Mouse (Mus musculus): ENCODE data around the gene Tbc1d10c.

Gene Tbc1d10c

GRCm38 (mm10) chr19:4190831-4191334 lies at the start of gene Tbc1d10c:
Gene Tbc1d10c, minus strand, starts transcription at chr19:4191284.
- DNase-seq: no peak

DNA sequence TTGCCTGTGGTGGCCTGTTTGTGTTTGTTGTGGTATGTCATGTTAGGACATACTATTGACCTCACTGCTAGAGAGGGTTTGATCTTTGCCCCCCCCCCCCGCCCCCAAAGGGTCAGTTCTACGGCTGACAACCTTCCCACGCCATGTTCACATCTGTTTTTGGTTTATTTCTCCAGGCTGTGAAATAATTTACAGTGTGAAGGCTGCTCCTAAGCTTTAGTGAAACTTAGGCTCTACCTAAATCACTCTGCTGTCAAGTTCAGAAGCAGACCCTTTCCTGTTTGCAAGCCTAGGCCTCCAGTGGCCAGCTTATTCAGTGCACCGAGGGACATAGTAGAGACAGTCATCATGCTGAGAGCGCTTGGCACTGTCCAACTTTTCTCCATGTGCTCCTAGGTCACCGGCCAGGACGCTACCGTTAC lies 49.2 kb upstream of the Tbc1d10c start:
- no peak for DNase-seq

DNA sequence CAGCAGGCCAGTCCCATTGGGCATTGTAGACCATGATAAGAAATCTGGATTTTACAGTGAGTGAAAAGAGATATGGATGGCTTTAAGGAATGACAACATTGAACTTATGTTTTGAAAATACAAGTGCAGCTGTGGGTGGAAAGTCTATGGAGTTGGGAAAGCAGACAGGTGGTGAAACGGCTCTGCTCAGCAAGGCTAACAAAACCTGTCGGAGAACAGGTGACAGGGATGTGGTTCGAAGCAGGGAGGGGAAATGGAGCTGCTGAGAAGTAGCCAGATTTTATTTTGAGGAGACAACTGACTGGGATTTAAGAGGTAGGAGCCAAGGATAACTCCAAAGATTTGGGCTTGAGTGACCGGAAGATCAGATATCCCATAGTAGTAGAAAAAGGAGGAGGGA lies 43.5 kb upstream of the Tbc1d10c start:
- no peak for DNase-seq

- no peak for DNase-seq
These were observed 41.6 kb upstream of the Tbc1d10c start for GRCm38 (mm10) chr19:4232651-4233050.

DNA sequence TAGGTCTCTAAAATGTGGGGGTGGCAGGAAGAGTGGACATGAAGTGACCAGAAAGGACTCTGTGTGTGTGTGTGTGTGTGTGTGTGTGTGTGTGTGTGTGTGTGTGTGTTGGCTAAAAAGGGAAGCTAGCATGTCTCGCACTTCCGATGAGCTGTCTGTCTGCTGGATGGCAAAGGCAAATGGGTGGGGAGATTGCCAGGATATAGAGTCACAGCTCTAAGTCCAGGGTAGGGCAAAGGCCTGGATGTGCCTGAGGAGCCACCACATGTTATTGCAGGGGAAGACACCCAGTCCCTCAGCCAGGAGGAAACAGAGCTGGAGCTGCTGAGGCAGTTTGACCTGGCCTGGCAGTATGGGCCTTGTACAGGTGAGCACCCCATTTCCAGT lies 41.1 kb upstream of the Tbc1d10c start:
- no peak for DNase-seq

DNA sequence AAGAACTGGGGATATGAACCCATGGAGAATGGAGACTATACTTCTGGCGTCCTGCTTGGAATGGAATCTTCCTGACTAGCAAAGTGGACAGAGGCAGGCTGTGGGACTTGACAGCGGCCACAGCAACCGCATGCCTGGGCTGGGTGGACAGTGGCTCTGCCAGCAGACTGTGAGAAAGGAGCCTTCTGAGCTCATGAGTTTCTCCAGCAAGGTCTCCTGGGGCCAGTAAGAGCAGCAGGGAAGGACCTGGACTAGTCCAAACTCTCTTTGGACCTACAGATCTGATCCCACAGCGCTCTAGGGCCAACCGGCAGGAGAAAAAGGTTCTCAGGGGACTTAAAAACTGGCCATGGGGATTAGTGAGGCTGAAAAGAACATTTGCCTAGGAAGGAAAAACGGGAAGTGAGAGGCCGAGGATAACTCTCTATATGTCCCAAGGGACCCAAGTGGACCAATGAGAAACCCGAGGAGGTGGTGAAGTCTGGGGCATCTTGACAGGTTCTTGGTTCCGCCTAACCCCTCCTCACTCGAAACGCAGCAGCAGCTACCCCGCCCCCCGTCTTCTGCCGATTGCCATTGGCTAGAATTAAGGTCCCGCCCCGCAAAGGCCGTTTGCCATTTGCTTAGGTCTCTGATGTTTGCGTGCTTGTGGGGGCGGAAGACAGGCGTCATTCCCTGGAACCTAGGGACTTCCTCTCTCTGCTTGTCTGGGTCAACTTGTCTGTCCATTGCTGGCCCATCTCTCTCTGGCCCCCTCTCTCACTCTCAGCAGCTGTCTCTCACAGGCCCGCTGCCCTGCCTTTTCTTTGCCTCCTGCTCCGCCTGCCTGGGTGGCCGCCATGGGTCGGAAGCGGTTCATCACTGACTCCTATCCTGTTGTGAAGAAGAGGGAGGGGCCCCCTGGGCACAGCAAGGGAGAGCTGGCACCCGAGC lies 40.4 kb upstream of the Tbc1d10c start, which contains the start of gene Pold4:
TSS of gene Pold4 (plus strand) at position 647 of the 933 bp plus-strand sequence.
- peak; percentile 98 for DNase-seq

- peak; percentile 18 for DNase-seq
These were observed 39.3 kb upstream of the Tbc1d10c start for GRCm38 (mm10) chr19:4230415-4230814.

- DNase-seq: peak; percentile 8
These were observed 38.5 kb upstream of the Tbc1d10c start for GRCm38 (mm10) chr19:4229451-4230076.

- no peak for DNase-seq
These were observed 37.8 kb upstream of the Tbc1d10c start for GRCm38 (mm10) chr19:4228891-4229290.

DNA sequence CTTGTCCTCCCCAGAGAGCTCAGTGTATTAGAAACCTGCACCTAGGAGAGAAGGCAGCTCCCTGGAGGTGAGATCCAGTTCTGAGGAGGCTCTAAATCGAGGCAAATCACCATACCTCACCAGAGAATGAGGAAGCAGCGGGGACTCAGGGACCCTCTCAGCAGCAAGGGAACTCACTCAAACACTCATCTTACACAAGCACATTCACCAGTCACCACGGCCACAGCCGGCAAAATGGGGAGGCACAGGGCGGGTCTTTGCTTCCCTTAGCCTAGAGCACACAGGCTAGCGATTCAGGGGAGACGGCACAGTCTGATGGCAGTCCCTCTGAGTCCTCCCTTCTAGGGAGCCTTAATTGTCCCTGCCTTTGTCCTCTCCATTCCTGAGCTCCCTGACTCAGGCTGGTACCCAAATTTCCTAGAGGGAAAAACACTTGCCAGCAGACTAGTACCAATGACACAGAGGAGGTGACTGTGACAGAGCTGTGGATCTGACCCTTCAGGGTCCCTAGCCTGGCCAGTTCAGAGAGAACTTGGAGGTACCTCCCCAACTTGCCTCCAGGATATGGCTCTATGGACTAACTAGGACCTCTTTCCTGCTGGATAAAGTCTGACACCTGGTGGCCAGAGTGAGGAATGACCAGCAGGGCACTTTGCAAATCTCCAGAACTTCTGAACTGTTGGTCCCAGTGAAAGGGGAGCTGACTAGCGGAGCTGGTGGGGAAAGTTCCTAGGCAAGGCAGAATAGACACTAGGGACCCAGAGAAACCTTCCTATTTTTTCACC lies 37.0 kb upstream of the Tbc1d10c start:
- peak; percentile 80 for DNase-seq

DNA sequence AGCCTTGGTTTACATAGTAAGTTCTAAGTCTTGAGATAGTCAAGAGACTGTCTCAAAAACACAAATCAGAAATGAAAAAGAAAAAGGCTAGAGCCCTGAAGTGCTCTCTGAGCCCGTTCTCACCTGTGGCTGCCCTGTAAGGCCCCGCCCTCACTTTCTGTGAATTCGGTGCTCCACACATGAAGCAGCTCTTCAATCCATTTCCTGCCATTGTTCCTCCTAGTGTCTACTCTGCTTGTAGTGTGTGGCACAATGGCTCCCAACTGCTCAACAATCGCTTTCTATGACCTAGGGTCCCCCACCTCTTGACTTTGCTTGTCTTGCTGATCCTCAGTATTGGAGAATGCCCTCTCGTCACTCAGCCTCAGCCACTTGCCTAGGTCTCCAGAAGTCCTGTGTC lies 36.4 kb upstream of the Tbc1d10c start:
- DNase-seq: no peak

- DNase-seq: no peak
These were observed 35.7 kb upstream of the Tbc1d10c start for GRCm38 (mm10) chr19:4226779-4227178.

- peak; percentile 64 for DNase-seq
These were observed 31.1 kb upstream of the Tbc1d10c start for GRCm38 (mm10) chr19:4222165-4222564.

- DNase-seq: peak; percentile 31
These were observed 30.1 kb upstream of the Tbc1d10c start for GRCm38 (mm10) chr19:4220957-4221743.

DNA sequence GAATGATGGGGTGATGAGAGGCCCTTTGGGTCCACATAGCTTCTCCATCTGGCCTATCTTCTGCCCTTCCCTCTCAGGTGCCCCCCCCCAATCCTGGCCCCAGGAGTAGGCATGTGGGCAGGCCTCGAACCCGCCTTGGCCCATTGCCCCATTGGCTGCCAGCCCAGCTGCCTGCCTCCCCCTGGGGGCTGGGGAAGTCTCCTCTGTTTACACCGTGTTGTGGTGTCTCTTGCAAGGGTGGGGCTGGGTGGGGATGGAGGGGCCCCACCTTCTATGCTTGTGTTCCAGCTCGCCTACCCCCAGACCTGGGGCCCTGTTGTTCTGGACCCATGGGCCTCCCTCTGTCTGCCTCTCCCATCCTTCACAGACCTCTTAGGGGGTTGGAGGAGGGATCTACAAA lies 29.3 kb upstream of the Tbc1d10c start:
- peak; percentile 24 for DNase-seq

GRCm38 (mm10) chr19:4219943-4220342 lies 28.9 kb upstream of the Tbc1d10c start:
- no peak for DNase-seq

DNA sequence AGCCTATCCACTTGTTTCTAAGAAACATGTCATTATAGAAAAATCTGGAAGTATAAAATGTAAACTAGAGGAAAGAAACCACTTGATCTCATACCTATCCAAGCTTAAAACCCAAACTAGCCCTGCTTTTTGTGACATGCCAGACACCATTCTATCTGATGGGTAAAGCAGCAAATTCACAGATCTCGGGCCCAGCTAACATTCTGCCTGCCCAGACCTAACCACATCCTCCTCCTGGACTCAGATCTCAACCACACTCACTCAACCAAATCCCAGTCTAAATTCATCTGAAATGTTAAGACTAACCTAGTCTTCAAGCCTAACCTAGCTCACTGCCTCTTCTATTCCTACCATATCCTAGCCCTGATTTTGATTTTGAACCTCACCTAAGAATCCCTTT lies 27.7 kb upstream of the Tbc1d10c start:
- no peak for DNase-seq

DNA sequence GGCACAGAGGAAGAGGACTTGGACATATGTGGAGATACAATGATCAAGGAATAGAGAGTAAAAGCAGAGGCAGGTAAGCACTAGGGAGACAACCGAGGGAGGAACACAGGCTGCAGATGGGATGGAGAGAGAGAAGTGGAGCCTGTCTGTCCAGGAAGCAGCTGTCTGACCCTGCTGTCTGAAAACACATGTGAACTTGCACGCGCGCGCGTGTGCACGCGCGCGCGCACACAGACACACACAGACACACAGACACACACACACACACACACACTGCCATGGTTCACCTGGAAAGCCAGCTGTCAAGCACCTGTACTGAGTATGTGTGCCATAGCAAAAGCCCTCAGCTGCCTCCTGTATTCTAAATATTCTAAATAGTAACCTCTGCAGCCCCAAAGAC lies 27.2 kb upstream of the Tbc1d10c start:
- DNase-seq: no peak

DNA sequence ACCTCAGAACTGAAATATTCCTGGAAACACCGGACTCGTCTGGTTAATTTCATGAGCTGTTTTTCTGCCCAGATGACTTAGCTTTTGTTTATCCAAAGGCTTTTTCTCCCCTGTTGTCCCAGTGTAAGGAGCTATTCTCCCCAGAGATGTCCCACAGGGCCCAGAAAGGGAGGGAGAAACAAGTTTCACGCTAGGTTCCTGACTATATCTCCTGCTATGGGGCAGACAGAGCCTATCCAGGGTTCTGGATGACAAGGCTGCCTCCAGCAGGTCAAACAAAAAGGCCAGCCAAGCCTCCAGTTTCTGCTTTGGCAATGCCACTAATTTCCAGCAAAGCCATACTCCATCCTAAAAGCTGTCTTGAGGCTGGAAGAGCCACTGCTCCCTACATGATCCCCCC lies 26.8 kb upstream of the Tbc1d10c start:
- no peak for DNase-seq

- DNase-seq: no peak
These were observed 26.1 kb upstream of the Tbc1d10c start for GRCm38 (mm10) chr19:4217140-4217539.

DNA sequence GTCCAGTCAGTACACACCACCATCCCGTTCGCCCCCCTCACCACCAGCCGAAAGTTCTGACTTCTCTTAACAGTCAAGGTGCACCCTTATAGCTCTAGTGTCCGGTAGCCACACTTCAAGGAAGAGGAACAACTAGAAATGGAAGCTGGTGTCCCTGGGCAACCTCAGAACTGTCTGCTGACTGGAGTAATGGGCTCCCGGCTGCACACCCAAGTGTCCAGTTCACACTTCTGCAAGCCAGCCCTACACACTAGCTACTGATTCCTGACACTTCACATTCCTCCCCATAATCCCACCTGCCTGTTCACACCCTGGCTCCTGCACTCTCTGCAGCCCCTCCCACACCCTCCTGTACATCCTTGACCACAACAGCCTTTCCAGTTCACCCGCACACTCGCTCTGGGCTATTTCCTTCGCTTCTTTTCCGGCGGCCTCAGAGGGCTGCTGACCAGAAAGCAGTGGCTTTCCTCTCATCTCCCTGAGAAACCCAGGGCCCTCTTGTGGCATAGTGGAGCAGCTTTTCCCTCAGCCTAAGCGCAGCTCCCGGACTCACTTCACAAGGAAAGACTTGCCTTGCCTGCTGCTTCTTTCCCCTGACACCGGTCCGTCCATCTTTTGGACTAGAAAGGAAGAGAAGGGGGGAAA lies 25.1 kb upstream of the Tbc1d10c start:
- DNase-seq: peak; percentile 63

DNA sequence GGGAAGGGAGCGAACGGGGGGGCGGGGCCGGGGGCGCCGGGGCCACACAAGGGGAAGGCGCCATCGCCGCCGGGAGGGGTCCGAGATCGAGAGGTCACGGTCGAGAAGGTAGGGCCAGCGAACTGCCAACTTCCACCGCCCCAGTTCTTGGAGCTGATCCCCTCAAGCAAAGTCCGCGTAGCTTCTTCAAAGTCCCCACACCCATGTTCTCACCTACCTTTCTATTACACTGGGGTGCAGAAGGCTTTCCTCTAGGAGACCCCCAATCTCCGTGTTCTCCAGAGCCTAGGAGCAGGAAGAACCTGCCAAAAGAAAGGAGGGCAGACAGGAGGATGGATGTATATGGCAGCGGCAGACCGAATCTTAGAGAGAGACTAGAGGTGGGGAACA lies 24.4 kb upstream of the Tbc1d10c start:
- no peak for DNase-seq
